Mouse (Mus musculus) layer of hippocampus, postnatal 25 days (tissue): ENCODE measurements at regions not wholly inside any gene's neighbourhood (a gene's known extent, or its start where the extent isn't known, plus 50 kb on each side); places are given as distances from the start of the nearest gene placed in this dataset.
"Not testable (repeated sequence)": the region's sequence is repeated elsewhere in the genome, so short reads cannot be mapped to it uniquely, and the experiment has no call there.

Source experiments
- DNase-seq, 2 experiments: peaks; one replicate each; pipeline ENCODE4 v3.0.0; 2022; ENCODE audit warnings: mixed read lengths in 2 of 2, low spot score in 1 of 2; ENCODE audit errors: extremely low spot score in 1 of 2

DNA sequence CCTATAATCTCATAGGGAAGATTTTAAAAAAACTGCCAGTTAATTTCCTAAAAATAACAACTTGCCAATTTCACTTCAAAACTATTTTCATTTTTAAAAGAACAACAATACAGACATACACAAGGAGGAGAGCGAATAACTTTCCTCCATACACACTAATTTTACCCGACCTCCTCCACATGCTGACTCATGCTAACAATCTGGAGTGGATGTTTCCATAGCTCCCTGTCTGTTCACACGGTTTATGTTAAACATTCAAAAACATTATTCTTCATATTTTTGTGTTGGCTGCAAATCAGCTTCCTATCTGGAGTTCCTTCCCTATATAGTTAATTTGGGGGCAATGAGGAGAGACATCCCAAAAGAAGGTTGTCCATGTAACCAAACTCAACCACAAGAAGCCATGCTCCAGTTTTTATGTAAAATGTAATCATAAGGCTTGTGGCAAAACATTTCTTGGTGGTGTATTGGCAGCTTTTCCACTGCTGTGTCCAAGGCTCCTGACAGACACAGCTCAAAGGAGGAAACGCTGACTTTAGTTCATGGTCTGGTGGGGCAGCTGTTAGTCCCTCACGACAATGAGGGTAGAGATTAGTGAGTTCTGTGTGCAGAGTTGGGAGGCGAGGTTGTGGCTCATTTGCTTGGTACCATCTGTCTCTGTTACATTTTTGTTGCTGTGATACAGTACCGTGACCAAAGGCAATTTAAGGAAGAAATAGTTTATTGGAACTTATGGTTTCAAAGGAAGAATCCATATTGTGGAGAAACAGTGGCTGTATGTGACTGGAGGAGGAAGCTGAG is 203.1 kb upstream of the Tmc3 start:
- DNase-seq, result peak in 1 of 2 experiments; percentile 13

- peak; percentile 22 to 27 for DNase-seq
These were observed 201.8 kb upstream of the Tmc3 start for GRCm38 (mm10) chr7:83382803-83383363.

- no peak for DNase-seq
These were observed 193.3 kb upstream of the Tmc3 start for GRCm38 (mm10) chr7:83391388-83391787.

GRCm38 (mm10) chr7:83392181-83392580 is 192.5 kb upstream of the Tmc3 start:
- DNase-seq, result no peak

DNA sequence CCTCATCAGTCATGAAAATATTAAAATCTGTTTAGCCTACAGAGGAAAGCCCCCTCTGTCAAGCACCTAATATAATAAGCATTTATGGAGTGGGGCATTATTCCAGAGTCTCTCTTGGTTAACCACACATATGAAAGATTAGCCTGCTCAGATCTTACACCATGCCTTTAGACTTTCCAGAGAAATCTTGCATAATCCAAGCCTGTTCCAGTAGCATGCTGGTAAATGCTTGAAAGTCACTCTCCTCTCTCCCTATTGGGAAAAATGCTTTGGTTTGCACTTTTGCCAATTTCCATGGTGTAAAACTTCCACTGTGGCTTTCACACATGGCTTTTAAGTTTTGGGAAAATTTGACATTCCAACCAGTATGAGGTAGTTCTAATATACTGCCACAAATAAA is 192.1 kb upstream of the Tmc3 start:
- no peak for DNase-seq

DNA sequence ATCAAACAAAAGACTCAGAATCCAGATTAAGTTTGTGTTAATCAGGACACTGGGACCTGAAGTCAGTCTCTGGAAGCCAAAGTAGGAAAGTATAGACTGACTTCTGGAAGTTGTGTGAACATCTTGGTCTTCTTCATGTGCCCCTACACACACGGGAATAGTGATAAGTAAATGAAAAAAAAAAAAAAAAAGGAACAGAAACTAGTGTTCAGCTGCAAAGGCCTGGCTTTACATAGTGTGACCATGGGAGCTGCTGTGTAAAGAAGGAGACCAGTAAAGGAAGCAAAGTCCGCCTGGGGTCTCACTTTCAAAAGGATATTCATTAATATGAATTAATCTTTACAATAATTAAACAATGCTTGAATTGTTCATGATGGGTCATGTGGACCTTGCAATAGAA is 190.6 kb upstream of the Tmc3 start:
- DNase-seq, result no peak

DNA sequence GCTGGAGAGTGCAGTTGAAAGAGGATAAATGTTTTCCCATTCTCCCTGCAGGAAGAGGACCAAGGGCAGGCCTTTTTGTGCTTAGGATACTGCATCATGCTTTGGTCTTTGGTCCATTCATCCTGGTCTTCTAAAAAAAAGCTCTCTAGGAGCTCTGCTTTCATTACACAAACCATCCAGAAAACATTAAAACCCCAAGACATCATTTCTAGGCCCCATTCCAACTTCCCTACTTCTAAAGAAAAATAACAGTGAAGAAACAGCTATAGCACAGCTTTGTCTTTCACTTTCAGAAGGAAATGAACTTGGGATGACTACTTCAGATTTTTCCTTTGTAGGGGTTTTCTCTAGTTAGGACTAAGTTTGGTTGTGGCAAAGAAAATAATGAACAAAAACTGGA is 185.1 kb upstream of the Tmc3 start:
- DNase-seq, result no peak

DNA sequence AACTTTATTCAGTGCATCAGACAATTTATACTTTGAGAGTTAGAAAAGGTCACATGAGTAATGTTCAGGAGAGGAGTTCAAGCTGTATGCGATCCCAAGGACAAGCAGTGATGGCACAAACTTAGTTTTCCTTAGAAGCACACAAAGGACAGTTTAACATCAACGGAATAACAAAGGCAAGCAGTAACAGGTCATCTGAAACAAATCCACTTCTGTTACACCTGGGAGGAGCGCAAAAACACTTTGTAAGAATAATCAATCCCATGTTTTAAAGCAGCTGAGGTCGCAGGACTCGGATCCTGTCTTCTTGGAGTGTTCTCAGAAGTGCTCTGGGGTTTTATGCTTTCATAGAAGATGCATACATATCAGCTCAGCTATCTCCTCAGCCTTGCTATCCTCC is 183.7 kb upstream of the Tmc3 start:
- DNase-seq, result no peak

DNA sequence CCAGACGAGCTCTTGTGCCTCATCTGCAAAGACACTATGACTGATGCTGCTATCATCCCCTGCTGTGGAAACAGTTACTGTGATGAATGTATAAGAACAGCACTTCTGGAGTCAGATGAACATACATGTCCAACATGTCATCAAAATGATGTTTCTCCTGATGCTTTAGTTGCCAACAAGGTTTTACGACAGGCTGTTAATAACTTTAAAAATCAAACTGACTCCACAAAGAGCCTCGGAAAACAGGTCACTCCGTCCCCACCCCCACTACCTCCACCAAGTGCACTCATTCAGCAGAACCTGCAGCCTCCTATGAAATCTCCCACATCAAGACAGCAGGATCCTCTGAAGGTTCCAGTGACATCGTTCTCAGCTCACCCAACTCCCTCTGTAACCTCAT is 172.0 kb upstream of the Tmc3 start:
- DNase-seq, result not testable (repeated sequence)

- no peak for DNase-seq
These were observed 154.7 kb upstream of the Tmc3 start for GRCm38 (mm10) chr7:83429929-83430556.

DNA sequence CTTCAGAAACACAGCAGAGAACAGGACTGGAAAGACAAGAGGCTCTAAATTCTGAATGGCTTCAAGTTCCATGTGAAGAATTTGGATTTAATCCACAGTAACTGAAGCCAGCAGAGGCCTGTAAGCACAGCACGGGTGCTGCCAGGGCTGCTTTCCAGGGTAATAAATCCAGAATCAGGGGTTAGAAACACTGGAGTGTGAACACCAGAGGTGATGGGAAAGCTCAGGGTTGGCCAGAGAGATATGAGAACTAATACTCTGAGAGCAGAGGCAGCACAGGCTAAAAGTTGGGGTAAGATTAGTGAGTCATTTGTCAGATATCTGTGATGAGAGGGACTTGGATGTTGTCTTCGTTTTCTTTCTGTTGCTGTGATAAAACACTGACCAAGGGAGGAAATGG is 153.6 kb upstream of the Tmc3 start:
- no peak for DNase-seq

- DNase-seq, result no peak
These were observed 151.9 kb upstream of the Tmc3 start for GRCm38 (mm10) chr7:83432843-83433242.

DNA sequence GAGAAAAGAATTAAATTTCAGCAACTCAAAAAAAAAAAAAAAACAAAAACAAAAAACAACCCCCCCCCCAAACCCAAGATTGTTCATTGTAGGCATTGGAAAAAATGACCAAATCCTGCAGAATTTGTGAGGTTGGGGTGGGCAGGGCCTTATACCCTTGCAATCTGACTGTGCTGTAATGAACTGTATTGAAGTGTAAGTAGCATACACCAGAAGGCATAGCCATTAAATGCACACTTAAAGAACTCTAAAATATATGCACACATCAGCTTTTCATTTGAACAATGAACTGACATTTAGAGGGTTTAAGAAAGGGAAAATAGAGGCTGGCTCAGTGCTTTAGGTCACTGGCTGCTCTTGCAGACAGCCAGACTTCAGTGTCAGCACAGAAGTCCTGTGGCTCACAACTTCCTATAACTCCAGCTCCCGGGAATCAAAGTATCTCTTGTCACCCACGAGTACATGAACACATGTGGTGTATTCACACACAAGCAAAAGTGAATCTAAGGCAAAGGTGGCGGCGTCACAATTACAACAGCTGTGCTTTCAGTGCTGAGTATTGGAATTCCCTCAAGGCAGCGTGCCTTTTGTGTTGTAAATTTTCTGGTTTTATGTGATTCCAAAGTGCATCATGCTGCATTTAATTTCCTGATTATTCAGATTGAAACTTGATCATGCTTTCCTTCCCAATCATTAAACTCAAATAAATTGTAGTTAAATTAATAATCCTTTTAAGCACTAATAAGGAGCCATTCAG is 150.6 kb upstream of the Tmc3 start:
- DNase-seq, result no peak

GRCm38 (mm10) chr7:83438538-83439393 is 146.0 kb upstream of the Tmc3 start:
- no peak for DNase-seq

GRCm38 (mm10) chr7:83443596-83444278 is 141.0 kb upstream of the Tmc3 start:
- DNase-seq, result no peak

- DNase-seq, result no peak
These were observed 140.5 kb upstream of the Tmc3 start for GRCm38 (mm10) chr7:83444279-83444615.

- DNase-seq, result no peak
These were observed 139.4 kb upstream of the Tmc3 start for GRCm38 (mm10) chr7:83445181-83445926.

DNA sequence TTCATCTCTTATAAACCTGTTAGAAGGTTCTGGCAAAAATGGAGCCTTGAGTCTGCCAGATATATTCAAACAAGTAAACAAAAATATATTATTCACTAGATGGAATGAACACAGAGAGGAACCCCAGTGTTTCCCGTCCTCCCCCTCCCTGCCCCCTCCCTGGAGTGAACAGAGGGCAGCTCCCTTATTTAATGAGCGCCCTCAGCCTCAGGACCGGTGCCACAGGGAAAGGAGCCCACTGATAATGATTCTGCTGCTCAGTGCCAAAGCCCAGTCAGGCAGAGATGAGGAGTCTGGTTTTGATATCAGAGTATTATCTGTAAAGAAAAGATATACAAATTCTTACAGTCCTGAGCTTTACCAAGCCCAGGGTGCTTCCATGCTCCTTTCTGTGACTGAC is 134.4 kb upstream of the Tmc3 start:
- DNase-seq, result no peak

DNA sequence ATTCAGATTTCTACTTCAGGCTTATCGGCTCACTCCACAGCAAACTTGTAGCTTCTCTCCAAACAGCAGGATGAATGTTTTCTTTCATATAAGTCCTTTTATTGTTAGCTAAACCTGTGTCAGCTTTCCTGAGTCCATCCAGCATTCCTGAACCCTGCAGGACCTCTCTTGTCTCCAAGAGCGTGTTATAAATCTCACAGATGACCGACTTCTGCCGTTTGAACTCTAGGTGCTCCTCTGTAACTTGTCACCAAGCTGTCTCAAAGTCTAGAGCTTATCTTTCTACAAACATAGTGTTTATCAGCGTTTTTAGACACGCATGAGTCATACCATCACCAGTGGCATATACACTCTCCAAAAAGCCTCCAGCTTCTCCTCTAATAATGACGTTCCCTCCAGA is 132.4 kb upstream of the Tmc3 start:
- no peak for DNase-seq
